Mouse (Mus musculus): ENCODE measurements around the gene Nek6.

DNA sequence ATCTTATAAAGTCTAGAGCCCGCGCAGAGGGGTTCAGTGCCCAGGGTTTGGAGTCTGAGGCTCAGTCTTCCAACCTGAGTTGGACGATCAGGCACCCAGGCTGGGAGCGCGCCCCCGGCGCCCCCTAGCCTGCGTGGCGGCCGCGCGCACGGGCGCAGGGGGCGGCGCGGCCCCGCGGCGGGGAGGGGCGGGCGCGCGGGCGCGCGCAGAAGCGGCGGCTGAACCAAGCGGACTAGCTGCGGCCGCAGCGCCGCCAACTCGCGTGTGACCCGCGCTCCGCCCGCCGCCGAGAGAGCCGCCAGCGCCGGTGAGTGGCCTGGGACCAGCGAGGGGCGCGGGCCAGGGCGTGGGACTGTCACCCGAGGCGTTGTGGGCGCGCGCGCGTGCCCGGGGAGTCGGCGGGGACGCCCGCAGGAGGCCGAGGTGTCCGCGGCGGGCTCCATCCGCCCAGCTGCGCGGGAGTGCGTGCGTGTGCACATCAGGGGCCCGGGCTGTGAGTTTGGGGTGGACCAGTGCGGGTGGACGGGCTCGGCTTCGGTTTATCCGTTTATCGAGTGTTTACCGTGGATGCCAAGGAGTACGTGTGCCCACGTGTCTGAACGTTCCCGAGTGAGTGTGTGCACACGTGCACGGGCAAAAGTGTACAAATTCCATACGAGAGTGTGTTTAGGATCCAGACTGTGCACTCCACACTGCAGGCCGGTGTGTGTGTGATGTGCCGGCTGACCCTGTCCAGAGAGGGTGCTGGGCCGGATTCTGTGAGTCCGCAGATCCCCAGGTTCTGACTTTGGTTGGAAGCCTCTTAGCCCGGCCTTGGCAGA, at the start of gene Nek6:
- TF ChIP-seq CTCF (IDR thresholded peaks at IDR 0.05; ENCODE audit: low read depth) = no peak
- TF ChIP-seq EP300 (IDR thresholded peaks at IDR 0.05; ENCODE audit: low read depth) = no peak

All from liver, embryonic 14.5 days (tissue).